Mouse (Mus musculus): ENCODE data around the gene Gm9639.

GRCm38 (mm10) chr10:77753448-77753847, 41.4 kb downstream of the Gm9639 start:
- no peak for TF ChIP-seq CTCF (IDR thresholded peaks at IDR 0.05; ENCODE audit: extremely low read depth, insufficient read length, insufficient replicate concordance, low read depth, low read length)
- TF ChIP-seq POLR2A (IDR thresholded peaks at IDR 0.05; ENCODE audit: low read depth, low read length), result no peak

Measured in small intestine, adult 2 months (tissue).